Comparison of ENCODE assay signal across 24 mouse cellular contexts in the genomic region with DNA sequence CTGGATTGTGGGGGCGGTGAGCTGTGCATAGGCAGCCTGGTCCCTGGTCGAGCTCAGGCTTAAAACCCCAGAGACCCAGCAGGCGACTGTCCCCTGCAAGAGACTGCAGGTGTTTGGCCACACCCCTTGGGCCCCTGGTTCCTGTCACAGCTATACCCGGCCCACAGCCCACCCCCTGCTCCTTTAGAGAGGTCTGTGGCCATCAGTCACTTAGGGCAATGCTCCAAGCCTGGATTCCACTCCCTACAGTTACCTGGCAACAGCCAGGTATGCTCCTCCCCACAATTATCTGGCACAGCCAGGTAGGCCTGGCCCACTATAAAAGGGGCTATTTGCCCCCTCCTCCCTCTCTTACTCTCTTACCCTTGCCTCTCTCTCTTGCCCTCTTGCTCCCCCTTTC. TPM values are rescaled to one million over a fixed set of nuclear protein-coding genes. Genes with fewer than 3 reads are reported as not detected.
DNase-seq lines count a peak whose midpoint lies in the region; ATAC-seq lines count a peak whose summit lies in the region.
"Had no signal": no experiment of that assay in that cellular context is flagged by ENCODE, and none has a peak within 500 bp of the region (broad histone marks: within the 10 kb centered on the region; RNA-seq: fewer than 3 reads in every experiment).

No protein-coding gene starts in this region.

- no peaks in the 10 kb centered on the region for H3K27me3 ChIP-seq in forebrain, embryonic 12.5 days
- no peaks in the 10 kb centered on the region for H3K27me3 ChIP-seq in forebrain, embryonic 13.5 days
- no peaks in the 10 kb centered on the region for H3K27me3 ChIP-seq in midbrain, embryonic 12.5 days
- no peaks in the 10 kb centered on the region for H3K27me3 ChIP-seq in midbrain, embryonic 13.5 days
- no peaks in the 10 kb centered on the region for H3K27me3 ChIP-seq in embryonic facial prominence, embryonic 15.5 days
- H3K27me3 ChIP-seq: CH12.LX; hindbrain, embryonic 12.5 days; hindbrain, embryonic 15.5 days; Patski had no signal

- H3K9ac ChIP-seq in forebrain, embryonic 12.5 days = no peak overlapping the region
- no peak overlapping the region for H3K9ac ChIP-seq in forebrain, embryonic 13.5 days
- H3K9ac ChIP-seq in midbrain, embryonic 12.5 days (replicated peaks) = no peak overlapping the region
- no peak overlapping the region for H3K9ac ChIP-seq in midbrain, embryonic 13.5 days (replicated peaks)
- no peak overlapping the region for H3K9ac ChIP-seq in embryonic facial prominence, embryonic 15.5 days
- H3K9ac ChIP-seq: forebrain, postnatal 0 days; hindbrain, embryonic 12.5 days; hindbrain, embryonic 15.5 days had no signal

- DNase-seq in cerebellum, postnatal 10 days = peak; percentile 65 to 79
- DNase-seq: adrenal gland, postnatal 14 days; B cell, adult 2 months; cerebellum, adult 11-12 months; cerebellum, adult 9-10 months; forebrain, postnatal 0 days; gastrocnemius, adult 2 months; gastrocnemius, postnatal 14 days; heart, adult 11 months had no signal

- H3K4me2 ChIP-seq in forebrain, embryonic 12.5 days = no peak overlapping the region
- no peak overlapping the region for H3K4me2 ChIP-seq in forebrain, embryonic 13.5 days
- no peak overlapping the region for H3K4me2 ChIP-seq in midbrain, embryonic 12.5 days (replicated peaks)
- no peak overlapping the region for H3K4me2 ChIP-seq in midbrain, embryonic 13.5 days (replicated peaks)
- no peak overlapping the region for H3K4me2 ChIP-seq in embryonic facial prominence, embryonic 15.5 days (replicated peaks)
- H3K4me2 ChIP-seq: heart, embryonic 11.5 days; hindbrain, embryonic 12.5 days; hindbrain, embryonic 15.5 days had no signal

- H3K27ac ChIP-seq in forebrain, embryonic 12.5 days = no peak overlapping the region
- H3K27ac ChIP-seq in forebrain, embryonic 13.5 days = no peak overlapping the region
- H3K27ac ChIP-seq in midbrain, embryonic 12.5 days (replicated peaks) = no peak overlapping the region
- no peak overlapping the region for H3K27ac ChIP-seq in midbrain, embryonic 13.5 days
- no peak overlapping the region for H3K27ac ChIP-seq in embryonic facial prominence, embryonic 15.5 days (replicated peaks)
- H3K27ac ChIP-seq: gastrocnemius, adult 2 months; hindbrain, embryonic 12.5 days; hindbrain, embryonic 15.5 days had no signal

- H3K4me3 ChIP-seq in forebrain, embryonic 12.5 days (replicated peaks) = no peak overlapping the region
- H3K4me3 ChIP-seq in forebrain, embryonic 13.5 days = no peak overlapping the region
- no peak overlapping the region for H3K4me3 ChIP-seq in midbrain, embryonic 12.5 days
- H3K4me3 ChIP-seq in midbrain, embryonic 13.5 days (replicated peaks) = no peak overlapping the region
- no peak overlapping the region for H3K4me3 ChIP-seq in embryonic facial prominence, embryonic 15.5 days (replicated peaks)
- H3K4me3 ChIP-seq: erythroblast, embryonic 14.5 days; gastrocnemius, adult 2 months; hindbrain, embryonic 12.5 days; hindbrain, embryonic 15.5 days had no signal

- ATAC-seq in cerebellum, adult (ENCODE audit: insufficient number of reproducible peaks, low FRiP score, low TSS enrichment) = no peak
- ATAC-seq in forebrain, embryonic 12.5 days (ENCODE audit: low FRiP score) = 0 out of 2 replicates have a peak, but pooled peaks have one; percentile 27
- no peak for ATAC-seq in forebrain, embryonic 13.5 days
- ATAC-seq in midbrain, embryonic 12.5 days (ENCODE audit: low FRiP score, low read depth) = 0 out of 2 replicates have a peak, but pooled peaks have one; percentile 4
- no peak for ATAC-seq in midbrain, embryonic 13.5 days
- ATAC-seq in embryonic facial prominence, embryonic 15.5 days (ENCODE audit: insufficient number of reproducible peaks, low FRiP score, low TSS enrichment, low read depth) = peak; percentile 29; the same call in 1 of the 2 replicates
- ATAC-seq: forebrain, embryonic 14.5 days; forebrain, postnatal 0 days; intestine, postnatal 0 days; Patski had no signal

- H3K36me3 ChIP-seq in forebrain, embryonic 12.5 days (replicated peaks) = no peaks in the 10 kb centered on the region
- H3K36me3 ChIP-seq in forebrain, embryonic 13.5 days (ENCODE audit: poor library complexity, severe bottlenecking) = no peaks in the 10 kb centered on the region
- H3K36me3 ChIP-seq in midbrain, embryonic 12.5 days = no peaks in the 10 kb centered on the region
- H3K36me3 ChIP-seq in midbrain, embryonic 13.5 days = no peaks in the 10 kb centered on the region
- H3K36me3 ChIP-seq in embryonic facial prominence, embryonic 15.5 days = no peaks in the 10 kb centered on the region
- H3K36me3 ChIP-seq: G1E; hindbrain, embryonic 12.5 days; hindbrain, embryonic 15.5 days had no signal

- 49% methylated on average over 4 of the region's 4 CpGs for WGBS in forebrain, embryonic 12.5 days
- WGBS in forebrain, embryonic 13.5 days = 56% methylated on average over 4 of the region's 4 CpGs
- WGBS in midbrain, embryonic 12.5 days = 55% methylated on average over 4 of the region's 4 CpGs
- 49% methylated on average over 4 of the region's 4 CpGs for WGBS in midbrain, embryonic 13.5 days
- 44% methylated on average over 4 of the region's 4 CpGs for WGBS in embryonic facial prominence, embryonic 15.5 days

- H3K4me1 ChIP-seq in forebrain, embryonic 12.5 days = no peaks in the 10 kb centered on the region
- peaks cover 5% of the 10 kb centered on the region for H3K4me1 ChIP-seq in forebrain, embryonic 13.5 days
- H3K4me1 ChIP-seq in midbrain, embryonic 12.5 days = no peaks in the 10 kb centered on the region
- H3K4me1 ChIP-seq in midbrain, embryonic 13.5 days (replicated peaks) = no peaks in the 10 kb centered on the region
- H3K4me1 ChIP-seq in embryonic facial prominence, embryonic 15.5 days = no peaks in the 10 kb centered on the region
- H3K4me1 ChIP-seq: hindbrain, embryonic 12.5 days; hindbrain, embryonic 15.5 days had no signal

- no peaks in the 10 kb centered on the region for H3K9me3 ChIP-seq in forebrain, embryonic 12.5 days
- no peaks in the 10 kb centered on the region for H3K9me3 ChIP-seq in forebrain, embryonic 13.5 days (replicated peaks)
- H3K9me3 ChIP-seq in midbrain, embryonic 12.5 days = no peaks in the 10 kb centered on the region
- H3K9me3 ChIP-seq in midbrain, embryonic 13.5 days = no peaks in the 10 kb centered on the region
- no peaks in the 10 kb centered on the region for H3K9me3 ChIP-seq in embryonic facial prominence, embryonic 15.5 days (replicated peaks)
- H3K9me3 ChIP-seq: hindbrain, embryonic 12.5 days; hindbrain, embryonic 15.5 days had no signal

RNA-seq across cellular contexts. Expression of gene Plppr1, which starts 20.8 kb away (rescaled TPM):
- 19.9 and 20.4 TPM in 2 replicates for polyA plus RNA-seq in forebrain, embryonic 12.5 days (2016; fragmentation: Nextera tagmentation; extraction: Ambion mirVana)
- 30.2 and 32.9 TPM in 2 replicates for polyA plus RNA-seq in forebrain, embryonic 13.5 days (2015; fragmentation: Nextera tagmentation; extraction: Ambion mirVana)
- 19.8 and 22.7 TPM in 2 replicates for polyA plus RNA-seq in midbrain, embryonic 12.5 days (2016; fragmentation: Nextera tagmentation; extraction: Ambion mirVana)
- polyA plus RNA-seq in midbrain, embryonic 13.5 days (2015; fragmentation: Nextera tagmentation; extraction: Ambion mirVana) = 38.9 and 42.7 TPM in 2 replicates
- polyA plus RNA-seq in embryonic facial prominence, embryonic 15.5 days (2015; fragmentation: Nextera tagmentation; extraction: Ambion mirVana) = 6.6 and 10.4 TPM in 2 replicates
- polyA plus RNA-seq: erythroblast, embryonic 14.5 days; G1E had no signal

Comparison
In these comparisons a context has a peak if more than half of its experiments do, and no peak if none do; other contexts are left out.
1. ATAC-seq: peak in forebrain, embryonic 12.5 days (single experiment), midbrain, embryonic 12.5 days (single experiment) and embryonic facial prominence, embryonic 15.5 days (single experiment); none in cerebellum, adult (single experiment), forebrain, embryonic 13.5 days (single experiment) and midbrain, embryonic 13.5 days (single experiment).